Mouse (Mus musculus): ENCODE measurements at regions not wholly inside any gene's neighbourhood (a gene's known extent, or its start where the extent isn't known, plus 50 kb on each side); places are given as distances from the start of the nearest gene placed in this dataset.

GRCm38 (mm10) chr3:57963965-57964364 lies 116.1 kb upstream of the Pfn2 start:
- TF ChIP-seq EP300 (IDR thresholded peaks at IDR 0.05; ENCODE audit: low read depth) (no peak), CTCF (IDR thresholded peaks at IDR 0.05; ENCODE audit: low read depth) (no peak)

All from liver, embryonic 14.5 days (tissue).